Mouse (Mus musculus) bone marrow, adult 2 months (tissue): ENCODE measurements around the gene Ror1. TPM values are rescaled to one million over a fixed set of nuclear protein-coding genes. Genes with fewer than 3 reads are reported as not detected.

Experiments
- H3K27ac ChIP-seq: fragments of 200-500 bp; 2 replicates; pipeline ENCODE4 v1.5.1; 2012; ENCODE audit warnings: low read depth, mild to moderate bottlenecking, control low read depth, inconsistent platforms, low read length; ENCODE audit not compliant: control insufficient read depth, poor library complexity, insufficient read depth
- H3K4me1 ChIP-seq: fragments of 200-500 bp; 2 replicates; pipeline ENCODE4 v1.6.1; 2011; ENCODE audit warnings: low read length; ENCODE audit not compliant: control insufficient read depth, insufficient read depth
- H3K4me3 ChIP-seq: fragments of 200-500 bp; replicated peaks from 2 replicates; pipeline ENCODE3; 2011; ENCODE audit warnings: mild to moderate bottlenecking, low read depth, low read length, control low read depth; ENCODE audit not compliant: control insufficient read depth
- CTCF ChIP-seq: fragments of 200-500 bp; IDR thresholded peaks from 2 replicates; pipeline ENCODE4 v1.5.1; 2011; ENCODE audit warnings: low read length, control low read depth; ENCODE audit not compliant: control insufficient read depth, insufficient read depth
- POLR2A ChIP-seq: fragments of 200-500 bp; IDR thresholded peaks from 2 replicates; pipeline ENCODE4 v1.6.1; 2011; ENCODE audit warnings: low read depth, mild to moderate bottlenecking, control low read depth, low read length, borderline replicate concordance; ENCODE audit not compliant: control insufficient read depth
- WGBS: fragments of 180-500 bp; shearing (Covaris S2); methylation state at CpG from one replicate; pipeline ENCODE4 v1.1.7; 2018; 5-methylcytosine and 5-hydroxymethylcytosine counted together
- polyA plus RNA-seq: library from polyadenylated mRNA; stranded (reverse); fragments of >200 nt; gene quantifications from 2 replicates; pipeline ENCODE4 v1.2.4, GENCODE M21; 2011; ENCODE audit warnings: low replicate concordance; ENCODE audit not compliant: missing spikeins, insufficient read depth, insufficient read length

The Ror1 gene
- polyA plus RNA-seq, 1 experiment: not detected

DNA sequence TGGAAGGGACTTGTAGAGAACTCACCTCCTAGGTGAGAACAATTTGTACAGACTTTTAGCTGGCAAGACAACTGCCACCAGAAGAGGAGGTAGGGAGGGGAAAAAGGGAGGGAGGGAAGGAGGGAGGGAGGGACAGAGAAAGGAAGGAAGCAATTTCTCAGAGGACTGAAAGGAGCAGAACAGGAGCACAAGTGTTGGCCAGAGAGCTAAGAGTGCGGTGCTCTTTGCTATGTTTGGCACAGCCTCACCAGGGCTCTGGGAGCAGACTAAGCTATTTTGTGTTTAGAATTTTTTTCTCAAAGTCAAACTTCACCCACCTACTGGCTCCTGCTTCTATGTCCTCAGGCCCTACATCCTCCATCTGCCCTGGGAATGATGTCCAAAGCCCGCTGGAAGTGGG lies 152.7 kb downstream of the Ror1 start:
- no peak for TF ChIP-seq CTCF
- TF ChIP-seq POLR2A: no peak
- Histone ChIP-seq H3K4me1 (no peaks in the 10 kb centered on the region; the same call in 1 of the 2 replicates), H3K27ac (no peak overlapping the region), H3K4me3 (no peak overlapping the region)
- WGBS: 86% methylated on average over 2 of the region's 2 CpGs

DNA sequence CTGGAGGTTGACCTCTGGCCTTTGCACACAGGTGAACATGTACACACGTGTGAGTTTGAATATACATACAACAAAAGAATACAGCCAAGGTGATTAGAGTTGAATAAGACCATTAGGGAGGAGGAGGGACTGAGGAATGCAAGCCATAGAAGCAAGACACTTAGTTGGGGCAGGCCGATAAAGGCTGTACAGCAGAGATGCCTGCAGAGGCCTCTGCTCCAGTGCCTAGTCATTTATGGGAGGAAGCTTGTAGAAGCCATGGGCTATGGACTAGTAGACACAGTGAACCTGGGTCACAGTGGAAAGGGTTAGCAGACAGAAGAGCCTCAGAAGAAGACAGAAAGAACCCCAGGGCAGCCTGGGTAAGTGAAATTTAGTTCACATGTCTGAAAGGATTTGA lies 155.7 kb downstream of the Ror1 start:
- Histone ChIP-seq H3K4me3 (no peak overlapping the region), H3K27ac (no peak overlapping the region), H3K4me1 (no peaks in the 10 kb centered on the region)
- TF ChIP-seq POLR2A (no peak), CTCF (no peak)
- 53% methylated on average over 2 of the region's 2 CpGs for WGBS

GRCm38 (mm10) chr4:100252050-100252449 lies 156.5 kb downstream of the Ror1 start:
- Histone ChIP-seq H3K4me3 (no peak overlapping the region), H3K4me1 (no peaks in the 10 kb centered on the region), H3K27ac (no peak overlapping the region)
- WGBS: 5% methylated on average over 1 of the region's 1 CpGs
- TF ChIP-seq POLR2A: no peak
- no peak for TF ChIP-seq CTCF

DNA sequence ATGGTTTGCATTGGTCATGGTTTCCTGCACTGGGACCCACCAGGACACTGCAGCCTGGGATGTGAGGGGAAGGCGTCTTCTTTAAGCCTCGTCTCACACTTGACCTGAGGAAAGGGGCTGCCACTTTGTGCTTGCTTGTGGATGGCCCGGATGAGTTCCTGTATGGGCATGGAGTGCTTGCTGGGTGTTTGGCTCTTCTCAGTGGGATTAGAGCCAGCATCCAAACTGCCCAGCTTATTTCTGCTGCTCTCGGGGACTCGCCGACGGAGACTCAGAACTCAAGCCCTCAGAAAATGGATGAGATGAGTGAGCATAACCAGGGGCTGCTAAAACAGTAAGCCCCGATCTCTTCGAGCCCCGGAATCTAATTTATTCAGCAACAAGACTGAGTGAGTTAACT lies 157.1 kb downstream of the Ror1 start:
- no peak for TF ChIP-seq POLR2A
- no peak for TF ChIP-seq CTCF
- H3K4me1 ChIP-seq: no peaks in the 10 kb centered on the region
- WGBS: 86% methylated on average over 10 of the region's 10 CpGs
- H3K4me3 ChIP-seq: no peak overlapping the region
- H3K27ac ChIP-seq: no peak overlapping the region

DNA sequence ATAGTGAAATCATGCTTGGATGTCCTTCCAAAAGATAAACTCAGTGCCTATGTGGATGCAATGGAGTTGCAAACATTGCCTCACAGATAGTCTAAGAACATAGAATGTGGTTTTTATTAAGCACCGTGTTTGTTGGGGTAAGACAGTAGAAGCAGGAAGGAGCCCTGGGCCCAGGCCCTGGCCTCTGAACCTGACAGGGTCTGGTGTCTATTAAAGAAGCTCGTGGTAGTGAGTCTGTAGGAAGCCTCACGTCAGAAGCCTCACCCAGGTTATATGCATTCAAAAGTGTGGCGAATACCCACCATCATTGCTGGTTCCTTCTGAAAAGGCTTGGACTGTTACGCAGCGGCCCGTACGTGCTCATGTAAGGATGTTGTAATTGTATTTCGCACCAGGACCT lies 157.8 kb downstream of the Ror1 start:
- Histone ChIP-seq H3K4me1 (no peaks in the 10 kb centered on the region), H3K4me3 (no peak overlapping the region), H3K27ac (no peak overlapping the region)
- no peak for TF ChIP-seq CTCF
- TF ChIP-seq POLR2A: no peak
- 80% methylated on average over 9 of the region's 9 CpGs for WGBS

DNA sequence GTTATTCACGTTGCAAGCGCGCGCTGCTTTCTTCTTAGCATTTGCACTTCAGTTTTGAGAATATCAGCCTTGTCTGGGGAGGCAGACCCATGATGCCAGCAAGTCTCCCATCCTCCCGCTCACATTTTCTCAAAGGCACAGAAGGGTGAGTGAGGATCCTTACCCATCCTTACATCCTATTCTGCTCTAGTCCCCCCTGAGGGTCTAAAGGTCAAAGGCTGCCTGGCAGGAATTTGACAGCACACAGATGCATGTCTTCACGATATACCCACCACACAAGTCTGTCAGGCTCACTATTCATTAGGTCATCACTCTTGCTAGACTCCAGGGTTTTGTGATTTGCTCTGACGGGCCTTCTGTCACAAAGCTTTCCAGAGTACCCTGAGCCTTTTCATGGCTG lies 158.2 kb downstream of the Ror1 start:
- H3K27ac ChIP-seq: no peak overlapping the region
- WGBS: 86% methylated on average over 7 of the region's 7 CpGs
- H3K4me3 ChIP-seq: no peak overlapping the region
- no peak for TF ChIP-seq CTCF
- no peak for TF ChIP-seq POLR2A
- no peaks in the 10 kb centered on the region for H3K4me1 ChIP-seq

DNA sequence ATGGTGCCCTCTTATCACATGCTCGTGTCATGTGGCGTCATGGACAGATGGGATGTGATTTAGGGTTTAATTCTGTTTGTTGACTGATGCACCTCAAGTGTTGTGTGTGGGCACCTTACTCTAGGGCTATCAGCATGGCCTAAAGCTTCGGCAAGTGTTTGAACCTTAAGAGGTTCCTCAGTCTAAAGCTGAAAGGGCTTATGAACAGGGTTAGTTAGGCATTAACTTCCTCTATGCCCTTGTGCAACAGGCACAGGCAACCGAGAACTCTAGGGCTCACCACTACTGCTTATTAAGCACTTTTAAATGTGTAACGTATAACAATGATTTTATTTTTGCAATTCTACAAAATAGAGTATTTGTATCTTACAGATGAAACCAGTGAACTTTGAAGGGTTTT lies 162.9 kb downstream of the Ror1 start:
- TF ChIP-seq CTCF (no peak), POLR2A (no peak)
- Histone ChIP-seq H3K4me3 (no peak overlapping the region), H3K27ac (no peak overlapping the region), H3K4me1 (no peaks in the 10 kb centered on the region)
- WGBS: 42% methylated on average over 5 of the region's 5 CpGs

DNA sequence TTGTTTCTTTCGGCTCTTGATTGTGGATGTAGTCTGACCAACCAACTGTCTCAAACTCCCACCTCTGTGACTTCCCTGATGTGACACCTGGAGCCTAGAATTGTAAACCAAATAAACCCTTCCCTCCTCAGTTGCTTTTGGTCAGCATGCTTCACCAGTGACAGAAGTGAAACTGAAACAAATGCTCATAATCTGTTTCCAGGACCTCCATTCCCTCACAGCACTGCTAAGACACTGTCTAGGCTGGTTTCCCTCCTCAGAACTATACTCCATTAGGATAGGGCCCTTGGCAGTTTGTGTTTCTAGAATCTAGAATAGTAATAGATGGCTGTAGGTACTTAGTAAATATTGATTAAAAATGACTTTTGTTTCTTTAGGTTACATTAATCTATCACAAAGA lies 168.3 kb downstream of the Ror1 start:
- Histone ChIP-seq H3K4me3 (no peak overlapping the region), H3K4me1 (no peaks in the 10 kb centered on the region), H3K27ac (no peak overlapping the region)
- 75% methylated on average over 1 of the region's 1 CpGs for WGBS
- TF ChIP-seq POLR2A (no peak), CTCF (no peak)

- Histone ChIP-seq H3K27ac (no peak overlapping the region), H3K4me3 (no peak overlapping the region), H3K4me1 (no peaks in the 10 kb centered on the region)
- 8% methylated on average over 10 of the region's 10 CpGs for WGBS
- TF ChIP-seq POLR2A (no peak), CTCF (no peak)
Observed at GRCm38 (mm10) chr4:100271059-100271735, 175.6 kb downstream of the Ror1 start.

GRCm38 (mm10) chr4:100271736-100272127 lies 176.1 kb downstream of the Ror1 start:
- Histone ChIP-seq H3K4me3 (no peak overlapping the region), H3K4me1 (no peaks in the 10 kb centered on the region), H3K27ac (no peak overlapping the region)
- WGBS: 32% methylated on average over 6 of the region's 6 CpGs
- TF ChIP-seq CTCF (no peak), POLR2A (no peak)
